Mouse (Mus musculus) lung, postnatal 25 days (tissue): ENCODE measurements at regions not wholly inside any gene's neighbourhood (a gene's known extent, or its start where the extent isn't known, plus 50 kb on each side); places are given as distances from the start of the nearest gene placed in this dataset.
A peak's percentile ranks its signal among the peaks of the same experiment; 100 is the strongest.

ENCODE experiments used
- DNase-seq: peaks from one replicate; pipeline ENCODE4 v3.0.0; 2022; ENCODE audit warnings: low spot score

- no peak for DNase-seq
These were observed 344.0 kb downstream of the Dhx35 start for GRCm38 (mm10) chr2:159138603-159139002.

GRCm38 (mm10) chr2:159145980-159146379 is 351.4 kb downstream of the Dhx35 start:
- no peak for DNase-seq

- peak; percentile 29 for DNase-seq
These were observed 369.4 kb downstream of the Dhx35 start for GRCm38 (mm10) chr2:159163985-159164384.

- peak; percentile 65 for DNase-seq
These were observed 374.0 kb downstream of the Dhx35 start for GRCm38 (mm10) chr2:159168553-159169064.

GRCm38 (mm10) chr2:159196156-159196555 is 401.5 kb downstream of the Dhx35 start:
- no peak for DNase-seq

GRCm38 (mm10) chr2:159232266-159232665 is 437.7 kb downstream of the Dhx35 start:
- no peak for DNase-seq

GRCm38 (mm10) chr2:159235000-159235399 is 440.4 kb downstream of the Dhx35 start:
- no peak for DNase-seq

GRCm38 (mm10) chr2:159250065-159250464 is 455.5 kb downstream of the Dhx35 start:
- no peak for DNase-seq

GRCm38 (mm10) chr2:159250993-159251665 is 456.5 kb downstream of the Dhx35 start:
- no peak for DNase-seq

- peak; percentile 8 for DNase-seq
These were observed 475.8 kb downstream of the Dhx35 start for GRCm38 (mm10) chr2:159270221-159271080.

GRCm38 (mm10) chr2:159278896-159279295 is 484.3 kb downstream of the Dhx35 start:
- no peak for DNase-seq

- no peak for DNase-seq
These were observed 487.1 kb downstream of the Dhx35 start for GRCm38 (mm10) chr2:159281558-159282320.

- no peak for DNase-seq
These were observed 489.5 kb downstream of the Dhx35 start for GRCm38 (mm10) chr2:159284100-159284499.

GRCm38 (mm10) chr2:159284525-159285189 is 490.1 kb downstream of the Dhx35 start:
- no peak for DNase-seq

GRCm38 (mm10) chr2:159287996-159288563 is 493.5 kb downstream of the Dhx35 start:
- DNase-seq, result no peak

- DNase-seq, result no peak
These were observed 495.5 kb downstream of the Dhx35 start for GRCm38 (mm10) chr2:159290081-159290480.

GRCm38 (mm10) chr2:159307001-159307400 is 512.4 kb downstream of the Dhx35 start:
- DNase-seq, result no peak

- no peak for DNase-seq
These were observed 540.1 kb downstream of the Dhx35 start for GRCm38 (mm10) chr2:159334711-159335110.

GRCm38 (mm10) chr2:159336646-159337045 is 542.0 kb downstream of the Dhx35 start:
- no peak for DNase-seq

GRCm38 (mm10) chr2:159343624-159344560 is 549.3 kb downstream of the Dhx35 start:
- DNase-seq, result no peak
